Mouse (Mus musculus) neural tube, postnatal 0 days (tissue): ENCODE results near the gene Lrrn4. TPM values are rescaled to one million over a fixed set of nuclear protein-coding genes. Genes with fewer than 3 reads are reported as not detected.

Experiments
- polyA plus RNA-seq: library from polyadenylated mRNA; unstranded; fragments of >200 nt; fragmentation: Nextera tagmentation; extraction: Ambion mirVana; gene quantifications from 2 replicates; pipeline ENCODE4 v1.2.1, GENCODE M21; 2015

Gene Lrrn4
- polyA plus RNA-seq = 1.5 and 1.9 TPM in 2 replicates

DNA sequence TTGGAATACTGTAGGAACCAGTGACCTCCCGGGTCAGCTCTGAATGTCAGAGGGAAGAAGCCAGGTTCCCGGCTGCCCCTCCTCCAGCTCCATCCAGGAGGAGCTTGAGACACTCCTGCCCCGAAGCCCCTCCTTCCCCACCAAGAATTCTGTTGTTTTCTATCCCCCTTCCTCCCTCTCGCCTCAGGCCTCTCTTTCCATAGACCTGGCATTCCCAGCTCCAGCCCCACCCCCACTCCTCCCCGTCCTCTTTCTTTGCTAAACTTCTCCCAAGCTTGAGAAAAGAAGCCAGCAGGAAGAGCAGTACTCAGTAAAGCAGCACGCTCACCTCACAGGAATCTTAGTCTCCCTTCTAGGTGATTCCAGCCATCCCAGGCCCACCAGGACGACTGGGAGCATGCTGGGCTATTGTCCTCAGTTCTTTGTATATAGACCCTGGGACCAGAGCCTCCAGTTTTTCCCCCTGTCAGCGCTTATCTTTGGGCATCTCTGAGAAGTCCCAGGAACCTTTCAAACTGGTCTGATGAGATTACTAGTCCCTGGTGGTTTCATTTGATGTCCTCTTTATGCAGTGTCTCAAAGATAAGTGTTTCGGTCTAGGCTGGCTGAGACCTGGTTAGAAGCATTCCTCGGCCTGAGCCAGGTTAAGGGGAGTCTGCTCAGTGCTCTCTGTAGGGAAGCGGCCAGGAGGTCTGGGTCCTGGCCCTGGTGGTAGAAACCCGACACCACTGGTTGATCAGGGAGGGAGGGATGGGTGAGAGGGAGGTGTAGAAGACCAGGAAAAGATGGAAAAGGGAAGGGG, at the start of gene Lrrn4:
TSS of gene Lrrn4 (minus strand) at position 48 of the 802 bp plus-strand sequence.

DNA sequence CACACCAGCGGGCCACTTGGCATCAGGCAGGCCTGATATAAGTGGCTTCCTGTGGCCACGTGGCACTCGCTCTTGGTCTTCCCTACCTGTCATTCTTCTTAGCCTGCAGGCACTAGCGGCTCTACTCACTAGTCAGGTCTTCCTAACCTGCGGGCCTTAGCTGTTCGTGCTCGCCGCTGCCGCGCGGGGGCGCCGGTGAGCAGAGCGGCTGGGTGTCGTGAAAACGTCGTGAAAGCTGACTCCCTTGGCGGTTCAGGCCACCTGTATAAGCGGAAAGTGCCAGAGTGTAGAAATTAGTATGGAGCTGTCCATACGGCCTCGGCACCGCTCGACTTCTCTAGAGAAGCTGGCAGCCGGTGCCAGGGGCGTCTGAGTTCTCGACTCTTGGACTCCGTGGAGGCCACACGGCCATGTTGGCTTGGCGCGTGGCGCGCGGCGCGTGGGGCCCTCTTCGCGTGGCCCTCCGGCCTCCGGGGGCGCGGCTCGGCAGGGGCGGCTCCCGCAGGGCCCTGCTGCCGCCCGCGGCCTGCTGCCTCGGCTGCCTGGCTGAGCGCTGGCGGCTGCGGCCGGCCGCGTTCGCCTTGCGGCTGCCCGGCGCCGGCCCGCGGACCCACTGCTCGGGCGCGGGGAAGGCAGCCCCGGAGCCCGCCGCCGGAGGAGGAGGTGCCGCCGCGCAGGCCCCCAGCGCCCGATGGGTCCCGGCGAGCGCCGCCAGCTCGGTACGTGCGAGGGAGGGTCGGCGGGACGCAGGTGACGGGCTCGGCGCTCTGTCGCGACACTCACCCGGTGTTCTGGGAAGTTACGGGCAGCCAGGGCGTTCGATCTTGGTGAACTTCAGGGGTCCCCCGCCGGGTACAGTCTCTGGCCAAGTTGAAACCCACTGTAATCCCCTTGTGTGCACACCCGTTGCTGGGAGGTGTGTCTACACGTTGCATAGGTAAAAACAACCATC, 34.0 kb downstream of the Lrrn4 start, which contains the start of gene Crls1:
TSS of gene Crls1 (plus strand) at position 260 of the 952 bp plus-strand sequence.

Other genes starting within 250 kb of the Lrrn4 start
- gene Shld1, start 194.0 kb downstream of the Lrrn4 start, polyA plus RNA-seq = 17.8 and 19.4 TPM in 2 replicates
- gene Chgb, start 99.6 kb downstream of the Lrrn4 start, polyA plus RNA-seq = 128 and 135 TPM in 2 replicates
- gene Trmt6, start 64.8 kb downstream of the Lrrn4 start, polyA plus RNA-seq = 21.1 and 26.3 TPM in 2 replicates
- 4.0 and 4.2 TPM in 2 replicates for gene Mcm8, start 64.8 kb downstream of the Lrrn4 start, polyA plus RNA-seq
- 22.9 and 31.2 TPM in 2 replicates for gene Crls1, start 34.2 kb downstream of the Lrrn4 start, polyA plus RNA-seq
- gene Fermt1, start 65.0 kb upstream of the Lrrn4 start, polyA plus RNA-seq = 0.06 and 0.21 TPM in 2 replicates